Mouse (Mus musculus) stomach, postnatal 0 days (tissue): ENCODE measurements around the gene Clptm1. TPM values are rescaled to one million over a fixed set of nuclear protein-coding genes. Genes with fewer than 3 reads are reported as not detected.
A peak's percentile ranks its signal among the peaks of the same experiment; 100 is the strongest.

Experiments used
- ATAC-seq: fragments of 200-750 bp; cut with Nextera tagmentation; 2 replicates; pipeline ENCODE4 v1.8.0; 2017; ENCODE audit not compliant: low FRiP score, low TSS enrichment
- DNase-seq: peaks from one replicate; pipeline ENCODE4 v3.0.0-alpha.2; 2016; ENCODE audit warnings: low spot score
- H3K27ac ChIP-seq: fragments of 300-500 bp; sonication (generic); replicated peaks from 2 replicates; pipeline ENCODE4 v1.5.1; 2014; ENCODE audit warnings: mild to moderate bottlenecking, control low read depth
- H3K27me3 ChIP-seq: fragments of 300-500 bp; sonication (generic); 2 replicates; pipeline ENCODE4 v1.6.1; 2014; ENCODE audit warnings: low read length; ENCODE audit not compliant: control insufficient read depth, insufficient read depth
- H3K36me3 ChIP-seq: fragments of 300-500 bp; sonication (generic); 2 replicates; pipeline ENCODE4 v1.6.1; 2014; ENCODE audit warnings: low read length, mixed read lengths; ENCODE audit not compliant: control insufficient read depth, insufficient read depth
- H3K4me1 ChIP-seq: fragments of 300-500 bp; sonication (generic); replicated peaks from 2 replicates; pipeline ENCODE4 v1.6.1; 2014; ENCODE audit warnings: antibody characterized with exemption; ENCODE audit not compliant: control insufficient read depth, insufficient read depth
- H3K4me2 ChIP-seq: fragments of 300-500 bp; sonication (generic); replicated peaks from 2 replicates; pipeline ENCODE4 v1.6.1; 2014; ENCODE audit warnings: low read depth, mild to moderate bottlenecking, control low read depth, moderate library complexity
- H3K4me3 ChIP-seq: fragments of 300-500 bp; sonication (generic); 2 replicates; pipeline ENCODE4 v1.5.1; 2014; ENCODE audit warnings: low read depth, low read length, control low read depth
- H3K9ac ChIP-seq: fragments of 300-500 bp; sonication (generic); 2 replicates; pipeline ENCODE4 v1.6.1; 2014; ENCODE audit warnings: mild to moderate bottlenecking, low read length, control low read depth, mixed read lengths
- H3K9me3 ChIP-seq: fragments of 300-500 bp; sonication (generic); 2 replicates; pipeline ENCODE4 v1.6.1; 2016; ENCODE audit warnings: low read length; ENCODE audit not compliant: control insufficient read depth
- CTCF ChIP-seq: IDR thresholded peaks from 2 replicates; pipeline ENCODE4 v1.5.1; 2016; ENCODE audit warnings: antibody characterized with exemption, low read depth, mild to moderate bottlenecking, moderate library complexity
- EP300 ChIP-seq: optimal IDR thresholded peaks from 2 replicates; pipeline ENCODE3; 2016; ENCODE audit warnings: antibody characterized with exemption
- WGBS: fragments of 180-500 bp; shearing (Covaris S2); extraction: QIAGEN DNeasy Blood & Tissue Kit; methylation state at CpG from one replicate; pipeline ENCODE4 v1.1.7; 2014; 5-methylcytosine and 5-hydroxymethylcytosine counted together
- polyA plus RNA-seq: library from polyadenylated mRNA; unstranded; fragments of >200 nt; fragmentation: Nextera tagmentation; extraction: Ambion mirVana; gene quantifications from 2 replicates; pipeline ENCODE4 v1.2.1, GENCODE M21; 2015

Gene Clptm1
- polyA plus RNA-seq, 1 experiment from 2014 or later = 55.0 TPM

- peak within 1 kb of the TSS; percentile 98 for H3K4me3 ChIP-seq
- DNase-seq (peak; percentile 97), ATAC-seq (peak; percentile 93)
- TF ChIP-seq CTCF = peak; percentile 39
- no peak for TF ChIP-seq EP300
- peak within 1 kb of the TSS; percentile 70 for H3K4me2 ChIP-seq
- H3K4me1 ChIP-seq = peaks cover 3% of the 10 kb centered on the region
- no peaks in the 10 kb centered on the region for H3K27me3 ChIP-seq
- H3K9ac ChIP-seq = peak within 1 kb of the TSS; percentile 98
- H3K9me3 ChIP-seq = no peaks in the 10 kb centered on the region
- under 1% methylated on average over 56 of the region's 57 CpGs for WGBS
- peak within 1 kb of the TSS; percentile 84 for H3K27ac ChIP-seq
- H3K36me3 ChIP-seq = peaks cover 4% of the 10 kb centered on the region; the same call in 1 of the 2 replicates
Observed at GRCm38 (mm10) chr7:19603849-19604605, 60.8 kb downstream of the Clptm1 start, which contains the start of gene Clasrp. Gene Clasrp, minus strand, starts transcription at chr7:19604486.

DNA sequence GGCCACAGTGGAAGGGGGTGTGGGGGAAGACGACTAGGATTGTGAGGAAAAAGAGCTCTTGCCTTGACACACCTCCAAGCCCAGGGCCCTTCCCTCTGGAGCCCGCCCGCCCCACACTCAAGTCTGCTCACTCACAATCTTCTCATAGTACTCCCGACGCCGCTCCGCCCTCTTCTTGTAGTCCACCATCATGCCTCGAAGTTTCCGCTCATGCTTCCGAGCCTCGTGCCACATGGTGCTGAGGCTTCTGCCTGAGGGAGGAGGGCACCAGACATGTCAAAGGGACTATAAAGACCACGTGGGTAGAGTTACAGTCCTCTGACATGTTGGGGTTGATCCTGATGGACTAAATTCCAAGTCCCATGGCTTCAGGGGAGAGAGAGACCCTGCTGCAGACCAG, 61.8 kb downstream of the Clptm1 start:
- no peaks in the 10 kb centered on the region for H3K27me3 ChIP-seq
- TF ChIP-seq EP300 (no peak), CTCF (no peak)
- DNase-seq = no peak
- peak overlapping the region; percentile 70 for H3K4me2 ChIP-seq
- no peak for ATAC-seq
- peaks cover 4% of the 10 kb centered on the region; the same call in 1 of the 2 replicates for H3K36me3 ChIP-seq
- WGBS = 77% methylated on average over 12 of the region's 12 CpGs
- peaks cover 3% of the 10 kb centered on the region for H3K4me1 ChIP-seq
- H3K27ac ChIP-seq = no peak overlapping the region
- H3K9ac ChIP-seq = peak overlapping the region; percentile 98; the same call in 1 of the 2 replicates
- H3K4me3 ChIP-seq = no peak overlapping the region
- no peaks in the 10 kb centered on the region for H3K9me3 ChIP-seq

GRCm38 (mm10) chr7:19600562-19600961, 64.3 kb downstream of the Clptm1 start:
- Histone ChIP-seq H3K9me3 (no peaks in the 10 kb centered on the region), H3K27me3 (no peaks in the 10 kb centered on the region), H3K9ac (no peak overlapping the region), H3K4me2 (no peak overlapping the region), H3K27ac (no peak overlapping the region), H3K4me1 (peaks cover 3% of the 10 kb centered on the region), H3K4me3 (no peak overlapping the region), H3K36me3 (peaks cover 4% of the 10 kb centered on the region; the same call in 1 of the 2 replicates)
- no peak for TF ChIP-seq CTCF
- TF ChIP-seq EP300 = no peak
- 60% methylated on average over 5 of the region's 5 CpGs for WGBS
- DNase-seq (no peak), ATAC-seq (no peak)

GRCm38 (mm10) chr7:19593061-19593730, 71.6 kb downstream of the Clptm1 start:
- DNase-seq (no peak), ATAC-seq (no peak)
- TF ChIP-seq CTCF (no peak), EP300 (no peak)
- Histone ChIP-seq H3K4me2 (no peak overlapping the region), H3K27ac (no peak overlapping the region), H3K4me3 (no peak overlapping the region), H3K36me3 (peaks cover 37% of the 10 kb centered on the region), H3K9ac (no peak overlapping the region), H3K9me3 (no peaks in the 10 kb centered on the region), H3K27me3 (no peaks in the 10 kb centered on the region), H3K4me1 (no peaks in the 10 kb centered on the region)
- 89% methylated on average over 10 of the region's 10 CpGs for WGBS

DNA sequence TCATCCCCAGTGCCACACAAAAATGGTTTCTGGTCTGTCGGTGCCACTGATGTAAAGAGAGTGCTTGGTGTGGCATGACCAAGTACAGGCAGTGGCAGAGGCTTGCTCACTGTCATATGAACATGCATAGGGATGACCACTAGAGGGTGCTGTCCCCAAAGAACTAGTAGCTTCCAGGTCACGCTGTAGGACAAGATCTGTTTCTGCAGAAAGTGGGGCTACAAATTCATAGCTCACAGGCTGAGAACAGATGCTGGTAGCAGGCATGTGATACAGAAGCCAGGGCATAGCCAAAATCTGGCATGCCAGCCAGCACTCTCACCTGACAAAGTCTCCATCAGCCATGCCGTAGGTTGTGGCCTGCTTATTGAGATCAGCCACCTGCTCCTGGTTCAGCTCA, 74.9 kb downstream of the Clptm1 start:
- Histone ChIP-seq H3K9me3 (no peaks in the 10 kb centered on the region), H3K4me2 (no peak overlapping the region), H3K36me3 (peaks cover 47% of the 10 kb centered on the region), H3K4me3 (no peak overlapping the region), H3K27ac (no peak overlapping the region), H3K27me3 (no peaks in the 10 kb centered on the region), H3K4me1 (no peaks in the 10 kb centered on the region), H3K9ac (no peak overlapping the region)
- DNase-seq = peak; percentile 71
- TF ChIP-seq EP300 (no peak), CTCF (peak; percentile 91)
- 50% methylated on average over 3 of the region's 3 CpGs for WGBS
- peak; percentile 72 for ATAC-seq

DNA sequence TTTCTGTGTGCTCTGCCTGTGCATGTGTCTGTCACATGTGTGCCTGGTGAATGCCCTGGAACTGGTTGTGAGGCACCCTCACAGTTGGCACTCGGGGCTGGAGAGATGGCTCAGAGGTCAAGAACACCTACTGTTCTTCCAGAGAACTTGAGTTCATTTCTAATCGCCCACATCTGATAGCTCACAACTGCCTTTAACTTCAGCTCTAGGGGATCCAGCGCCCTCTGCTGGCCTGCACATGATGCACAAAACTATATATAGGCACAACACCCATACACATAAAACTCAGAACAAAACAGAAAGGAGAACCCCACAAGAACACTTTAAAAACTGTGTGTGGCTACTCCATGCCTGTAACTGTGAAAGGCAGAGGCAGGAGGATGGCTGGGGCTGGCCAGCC, 75.6 kb downstream of the Clptm1 start:
- WGBS = 47% methylated on average over 3 of the region's 3 CpGs
- H3K9ac ChIP-seq = no peak overlapping the region
- TF ChIP-seq CTCF = peak; percentile 81
- TF ChIP-seq EP300 = no peak

More for the DNA sequence above, 75.6 kb downstream of the Clptm1 start:
- H3K4me2 ChIP-seq = no peak overlapping the region
- H3K9me3 ChIP-seq = no peaks in the 10 kb centered on the region
- H3K4me3 ChIP-seq = no peak overlapping the region
- ATAC-seq (no peak), DNase-seq (peak; percentile 73)
- no peak overlapping the region for H3K27ac ChIP-seq
- no peaks in the 10 kb centered on the region for H3K4me1 ChIP-seq
- H3K27me3 ChIP-seq = no peaks in the 10 kb centered on the region
- H3K36me3 ChIP-seq = peaks cover 50% of the 10 kb centered on the region
